Comparison of ENCODE assay signal across 17 mouse cellular contexts in genomic region chr14:48253183-48253582, GRCm38 (mm10).
"Had no signal": no experiment of that assay in that cellular context is flagged by ENCODE, and none has a peak within 500 bp of the region (broad histone marks: within the 10 kb centered on the region; RNA-seq: fewer than 3 reads in every experiment).

No protein-coding gene starts in this region.

- H3K9me3 ChIP-seq: liver, embryonic 13.5 days; midbrain, embryonic 10.5 days; midbrain, embryonic 13.5 days; neural tube, embryonic 13.5 days; stomach, embryonic 15.5 days had no signal

- H3K27ac ChIP-seq: kidney, postnatal 0 days; left cerebral cortex, adult 2 months; liver, embryonic 13.5 days; midbrain, embryonic 10.5 days; midbrain, embryonic 13.5 days; neural tube, embryonic 13.5 days; stomach, embryonic 15.5 days had no signal

- H3K4me1 ChIP-seq: stomach, embryonic 15.5 days had no signal

- H3K36me3 ChIP-seq: liver, embryonic 13.5 days; stomach, embryonic 15.5 days had no signal

- H3K4me3 ChIP-seq: left cerebral cortex, adult 2 months; liver, embryonic 13.5 days; midbrain, embryonic 10.5 days; midbrain, embryonic 13.5 days; myocyte; neural tube, embryonic 13.5 days; stomach, embryonic 15.5 days had no signal

- H3K27me3 ChIP-seq: liver, embryonic 13.5 days; midbrain, embryonic 13.5 days; neural tube, embryonic 13.5 days; stomach, embryonic 15.5 days had no signal

- DNase-seq: kidney, adult 2 months; kidney, postnatal 25 days; layer of hippocampus, postnatal 36 days; liver, embryonic 13.5 days; lung, adult 2 months; retina, postnatal 1 day; thymus, adult 2 months; thymus, postnatal 36 days had no signal

- ATAC-seq: intestine, postnatal 0 days; midbrain, embryonic 13.5 days; midbrain, embryonic 16.5 days had no signal

- H3K4me2 ChIP-seq: liver, embryonic 13.5 days; midbrain, embryonic 13.5 days; neural tube, embryonic 13.5 days; stomach, embryonic 15.5 days had no signal

- H3K9ac ChIP-seq: liver, embryonic 13.5 days; midbrain, embryonic 13.5 days; neural tube, embryonic 13.5 days; stomach, embryonic 15.5 days had no signal
